Mouse (Mus musculus) kidney, adult 2 months (tissue): ENCODE measurements around the gene Ppp2r3a.

Source experiments
- CTCF ChIP-seq: fragments of 200-500 bp; conservative IDR thresholded peaks from 2 replicates; pipeline ENCODE4 v1.5.1; 2011; ENCODE audit warnings: low read depth, mild to moderate bottlenecking, control low read depth, low read length, moderate library complexity, mixed read lengths; ENCODE audit not compliant: insufficient read depth, insufficient read length
- POLR2A ChIP-seq: fragments of 200-500 bp; IDR thresholded peaks from one replicate; pipeline ENCODE4 v1.6.1; 2011; ENCODE audit warnings: low read depth, low read length, control low read depth

DNA sequence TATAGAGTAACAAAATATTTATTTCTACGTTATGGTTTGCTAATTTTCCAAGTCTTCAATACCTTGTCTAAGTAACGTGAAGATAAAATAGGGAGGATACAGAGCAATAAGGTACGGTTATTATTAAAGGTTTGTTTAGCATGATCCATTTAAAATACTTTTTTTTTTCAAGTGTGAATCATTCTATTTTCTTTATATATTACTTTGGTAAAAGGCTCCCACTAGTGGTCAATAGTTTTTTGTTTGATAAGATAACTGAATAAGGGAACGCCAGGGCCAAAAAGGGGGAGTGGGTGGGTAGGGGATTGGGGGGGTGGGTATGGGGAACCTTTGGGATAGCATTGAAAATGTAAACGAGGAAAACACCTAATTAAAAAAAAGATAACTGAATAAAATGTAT is 98.7 kb downstream of the Ppp2r3a start:
- no peak for TF ChIP-seq CTCF
- no peak for TF ChIP-seq POLR2A
